Mouse (Mus musculus): ENCODE measurements at regions not wholly inside any gene's neighbourhood (a gene's known extent, or its start where the extent isn't known, plus 50 kb on each side); places are given as distances from the start of the nearest gene placed in this dataset.

- TF ChIP-seq CTCF (IDR thresholded peaks at IDR 0.05; ENCODE audit: low read depth, low read length) (no peak), POLR2A (IDR thresholded peaks at IDR 0.05; ENCODE audit: borderline replicate concordance, low read depth, low read length) (no peak)
- Histone ChIP-seq H3K4me1 (ENCODE audit: control insufficient read depth, insufficient read depth, low read length) (peaks cover 3% of the 10 kb centered on the region), H3K27ac (ENCODE audit: insufficient read depth, low read depth, low read length) (no peak overlapping the region), H3K4me3 (ENCODE audit: insufficient read depth, low read length) (no peak overlapping the region)
These were observed 148.3 kb upstream of the Inhba start for GRCm38 (mm10) chr13:15863344-15863743.

DNA sequence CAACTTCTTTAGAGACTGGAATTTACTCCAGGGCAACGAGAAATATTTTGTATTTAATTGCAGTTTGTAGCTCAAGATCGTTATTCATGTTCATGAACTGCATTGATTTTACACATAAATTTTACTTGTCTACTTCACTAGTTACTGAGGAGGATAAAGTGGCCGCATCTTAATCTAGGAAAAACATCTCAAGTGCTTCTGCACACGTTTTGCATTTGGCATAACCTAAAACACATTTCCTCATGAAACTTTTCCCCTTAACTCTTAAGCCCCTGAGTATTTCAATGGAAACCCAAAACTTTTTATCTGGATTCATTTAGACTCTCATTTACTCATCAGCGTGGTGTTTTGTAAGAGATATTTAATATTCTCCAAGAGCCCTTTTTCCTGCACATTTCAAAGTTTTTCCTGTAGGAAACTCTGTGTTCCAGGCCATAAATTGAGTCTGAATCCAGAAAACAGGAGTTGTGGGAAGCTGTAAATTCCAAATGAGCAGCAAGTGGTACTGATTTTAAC, 144.5 kb upstream of the Inhba start:
- TF ChIP-seq POLR2A (IDR thresholded peaks at IDR 0.05; ENCODE audit: borderline replicate concordance, low read depth, low read length) (no peak), CTCF (IDR thresholded peaks at IDR 0.05; ENCODE audit: low read depth, low read length) (no peak)
- H3K4me1 ChIP-seq (ENCODE audit: control insufficient read depth, insufficient read depth, low read length): peaks cover 3% of the 10 kb centered on the region
- no peak overlapping the region for H3K4me3 ChIP-seq (ENCODE audit: insufficient read depth, low read length)
- H3K27ac ChIP-seq (ENCODE audit: insufficient read depth, low read depth, low read length): no peak overlapping the region

DNA sequence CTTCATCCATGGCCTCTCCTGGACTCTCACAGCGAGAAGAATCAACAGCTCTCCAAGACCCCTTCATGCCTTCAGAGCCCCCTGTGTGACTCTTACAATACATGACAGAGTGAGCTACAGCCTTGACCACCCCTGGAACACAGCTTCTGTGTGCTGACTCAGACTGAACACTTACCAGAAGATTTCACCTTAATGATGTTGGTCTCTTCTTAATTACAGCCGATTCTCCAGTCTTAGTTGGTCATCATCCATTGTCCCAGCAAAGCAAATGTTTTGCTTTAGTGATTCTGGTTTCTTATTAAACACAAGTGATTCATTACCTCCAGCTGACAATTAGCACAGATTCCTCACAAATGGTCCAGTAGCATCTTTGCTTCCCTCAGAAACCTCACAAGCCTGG, 134.0 kb upstream of the Inhba start:
- H3K27ac ChIP-seq (ENCODE audit: insufficient read depth, low read depth, low read length): no peak overlapping the region
- TF ChIP-seq CTCF (IDR thresholded peaks at IDR 0.05; ENCODE audit: low read depth, low read length) (no peak), POLR2A (IDR thresholded peaks at IDR 0.05; ENCODE audit: borderline replicate concordance, low read depth, low read length) (no peak)
- H3K4me1 ChIP-seq (ENCODE audit: control insufficient read depth, insufficient read depth, low read length): no peaks in the 10 kb centered on the region
- H3K4me3 ChIP-seq (ENCODE audit: insufficient read depth, low read length): no peak overlapping the region

- Histone ChIP-seq H3K4me3 (ENCODE audit: insufficient read depth, low read length) (no peak overlapping the region), H3K4me1 (ENCODE audit: control insufficient read depth, insufficient read depth, low read length) (no peaks in the 10 kb centered on the region), H3K27ac (ENCODE audit: insufficient read depth, low read depth, low read length) (no peak overlapping the region)
- TF ChIP-seq POLR2A (IDR thresholded peaks at IDR 0.05; ENCODE audit: borderline replicate concordance, low read depth, low read length) (no peak), CTCF (IDR thresholded peaks at IDR 0.05; ENCODE audit: low read depth, low read length) (no peak)
These were observed 132.1 kb upstream of the Inhba start for GRCm38 (mm10) chr13:15879576-15879975.

GRCm38 (mm10) chr13:15890794-15891193, 120.9 kb upstream of the Inhba start:
- Histone ChIP-seq H3K4me3 (ENCODE audit: insufficient read depth, low read length) (no peak overlapping the region), H3K27ac (ENCODE audit: insufficient read depth, low read depth, low read length) (no peak overlapping the region), H3K4me1 (ENCODE audit: control insufficient read depth, insufficient read depth, low read length) (no peaks in the 10 kb centered on the region)
- no peak for TF ChIP-seq CTCF (IDR thresholded peaks at IDR 0.05; ENCODE audit: low read depth, low read length)
- TF ChIP-seq POLR2A (IDR thresholded peaks at IDR 0.05; ENCODE audit: borderline replicate concordance, low read depth, low read length): no peak

- no peaks in the 10 kb centered on the region for H3K4me1 ChIP-seq (ENCODE audit: control insufficient read depth, insufficient read depth, low read length)
- TF ChIP-seq POLR2A (IDR thresholded peaks at IDR 0.05; ENCODE audit: borderline replicate concordance, low read depth, low read length) (no peak), CTCF (IDR thresholded peaks at IDR 0.05; ENCODE audit: low read depth, low read length) (no peak)
- H3K4me3 ChIP-seq (ENCODE audit: insufficient read depth, low read length): no peak overlapping the region
- H3K27ac ChIP-seq (ENCODE audit: insufficient read depth, low read depth, low read length): no peak overlapping the region
These were observed 120.2 kb upstream of the Inhba start for GRCm38 (mm10) chr13:15891403-15891802.

DNA sequence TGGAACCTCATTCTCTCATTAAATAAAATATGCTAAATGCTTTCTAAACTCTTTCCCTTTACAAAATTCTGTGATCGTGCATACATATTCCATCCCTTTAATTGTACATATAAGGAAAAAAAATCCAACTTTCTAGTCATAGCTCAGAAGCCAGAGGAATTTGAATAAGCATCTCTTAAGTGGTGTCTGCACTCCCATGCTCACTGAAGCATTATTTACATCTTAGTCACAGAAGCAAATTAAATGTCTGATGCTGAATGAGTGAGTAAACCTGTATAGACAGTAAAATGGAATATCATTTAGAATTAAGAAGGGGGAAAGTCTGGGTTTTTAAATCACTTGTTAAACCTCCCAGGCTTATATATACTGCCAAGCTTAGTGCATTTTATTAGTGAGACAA, 113.5 kb upstream of the Inhba start:
- no peak overlapping the region for H3K27ac ChIP-seq (ENCODE audit: insufficient read depth, low read depth, low read length)
- no peak for TF ChIP-seq POLR2A (IDR thresholded peaks at IDR 0.05; ENCODE audit: borderline replicate concordance, low read depth, low read length)
- no peak for TF ChIP-seq CTCF (IDR thresholded peaks at IDR 0.05; ENCODE audit: low read depth, low read length)
- H3K4me3 ChIP-seq (ENCODE audit: insufficient read depth, low read length): no peak overlapping the region
- H3K4me1 ChIP-seq (ENCODE audit: control insufficient read depth, insufficient read depth, low read length): no peaks in the 10 kb centered on the region

DNA sequence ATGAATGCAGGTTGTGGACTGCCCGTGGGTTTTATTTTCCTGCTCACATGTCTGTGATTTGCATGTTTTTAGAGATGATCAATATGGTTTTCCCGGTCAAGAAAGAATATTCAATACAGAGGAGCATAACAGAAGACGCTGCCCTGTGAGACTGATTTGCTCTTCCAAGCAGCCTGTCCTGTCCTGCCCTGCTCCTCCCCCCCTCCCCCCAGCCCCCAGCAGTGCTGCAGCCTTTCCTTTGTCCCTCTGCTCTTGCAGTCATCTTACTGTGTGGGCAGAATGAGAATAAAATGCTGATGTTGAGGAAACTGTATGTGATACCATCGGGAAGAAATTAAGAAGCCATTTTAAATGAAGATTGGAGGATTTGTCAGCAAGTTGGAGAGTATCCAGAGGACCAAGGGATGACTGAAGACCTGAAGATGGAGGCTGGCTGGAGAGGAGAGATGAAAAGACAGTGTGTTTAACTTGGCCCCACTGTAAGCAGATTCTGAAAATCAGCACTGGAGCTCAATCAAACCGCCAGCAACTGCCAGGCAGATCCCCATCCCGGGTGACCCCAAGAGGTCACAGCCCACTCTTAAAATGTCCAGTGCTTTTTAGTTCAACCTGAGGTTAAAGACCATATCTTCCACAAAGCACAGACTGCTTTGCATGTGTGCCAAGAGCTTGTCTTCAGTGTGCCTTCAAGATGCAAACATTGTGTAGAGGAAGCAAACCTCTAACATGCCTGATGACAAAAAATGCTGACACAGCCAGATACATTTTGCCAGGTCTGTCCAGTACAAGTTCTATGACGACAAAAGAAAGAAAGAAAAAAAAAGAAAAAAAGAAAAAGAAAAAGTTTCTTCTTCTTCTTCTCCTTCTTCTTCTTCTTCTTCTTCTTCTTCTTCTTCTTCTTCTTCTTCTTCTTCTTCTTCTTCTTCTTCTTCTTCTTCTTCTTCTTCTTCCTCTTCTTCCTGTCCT, 109.7 kb upstream of the Inhba start:
- Histone ChIP-seq H3K4me1 (ENCODE audit: control insufficient read depth, insufficient read depth, low read length) (no peaks in the 10 kb centered on the region), H3K4me3 (ENCODE audit: insufficient read depth, low read length) (no peak overlapping the region), H3K27ac (ENCODE audit: insufficient read depth, low read depth, low read length) (no peak overlapping the region)
- TF ChIP-seq POLR2A (IDR thresholded peaks at IDR 0.05; ENCODE audit: borderline replicate concordance, low read depth, low read length): no peak

- H3K4me3 ChIP-seq (ENCODE audit: insufficient read depth, low read length): no peak overlapping the region
- no peak overlapping the region for H3K27ac ChIP-seq (ENCODE audit: insufficient read depth, low read depth, low read length)
- H3K4me1 ChIP-seq (ENCODE audit: control insufficient read depth, insufficient read depth, low read length): no peaks in the 10 kb centered on the region
- TF ChIP-seq CTCF (IDR thresholded peaks at IDR 0.05; ENCODE audit: low read depth, low read length) (no peak), POLR2A (IDR thresholded peaks at IDR 0.05; ENCODE audit: borderline replicate concordance, low read depth, low read length) (no peak)
These were observed 103.8 kb upstream of the Inhba start for GRCm38 (mm10) chr13:15907806-15908205.

DNA sequence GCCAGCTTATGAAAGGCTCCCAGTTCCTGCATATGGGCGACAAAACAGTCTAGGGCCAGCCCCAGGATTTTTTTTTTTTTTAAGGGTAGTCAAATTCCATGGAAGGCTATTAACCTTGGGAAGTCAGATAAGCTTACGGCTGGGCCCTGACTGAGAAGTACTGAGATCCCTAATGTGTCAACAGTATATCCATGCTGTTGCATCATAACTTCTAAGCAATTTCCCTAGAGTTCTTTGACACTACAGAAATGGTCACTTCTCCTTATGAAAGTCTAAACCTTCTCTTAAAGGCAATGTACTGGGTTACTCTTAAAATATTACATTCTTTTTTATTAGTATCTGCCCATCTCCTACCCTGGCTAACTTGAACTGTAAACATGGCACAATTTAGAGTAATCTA, 101.1 kb upstream of the Inhba start:
- Histone ChIP-seq H3K4me1 (ENCODE audit: control insufficient read depth, insufficient read depth, low read length) (no peaks in the 10 kb centered on the region), H3K4me3 (ENCODE audit: insufficient read depth, low read length) (no peak overlapping the region), H3K27ac (ENCODE audit: insufficient read depth, low read depth, low read length) (no peak overlapping the region)
- TF ChIP-seq CTCF (IDR thresholded peaks at IDR 0.05; ENCODE audit: low read depth, low read length) (no peak), POLR2A (IDR thresholded peaks at IDR 0.05; ENCODE audit: borderline replicate concordance, low read depth, low read length) (no peak)
